Mouse (Mus musculus): ENCODE data around the gene Rgcc. TPM values are rescaled to one million over a fixed set of nuclear protein-coding genes. Genes with fewer than 3 reads are reported as not detected.

Gene Rgcc
- total RNA-seq, 2 experiments from 2014 or later, result 72.3 to 97.8 TPM

DNA sequence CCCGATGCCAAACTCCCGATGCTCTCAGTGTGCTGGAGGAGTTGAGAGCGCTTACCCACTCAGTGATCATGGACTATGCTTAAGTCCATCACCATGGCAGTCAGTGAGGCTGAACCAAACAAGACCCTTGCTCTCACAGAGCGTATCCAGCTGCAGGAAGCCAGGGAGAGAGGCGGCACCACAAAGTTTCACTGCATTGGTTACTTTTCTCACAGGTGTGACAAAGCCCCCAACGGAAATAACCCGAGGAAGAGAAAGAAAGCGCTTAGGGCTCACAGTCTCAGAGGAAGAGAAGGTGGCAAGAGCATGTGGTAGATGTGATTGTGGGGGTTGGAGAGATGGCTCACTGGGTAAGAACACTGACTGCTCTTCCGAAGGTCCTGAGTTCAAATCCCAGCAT, 21.0 kb downstream of the Rgcc start:
- no peak for DNase-seq (ENCODE audit: low spot score in 2 of 2)

DNA sequence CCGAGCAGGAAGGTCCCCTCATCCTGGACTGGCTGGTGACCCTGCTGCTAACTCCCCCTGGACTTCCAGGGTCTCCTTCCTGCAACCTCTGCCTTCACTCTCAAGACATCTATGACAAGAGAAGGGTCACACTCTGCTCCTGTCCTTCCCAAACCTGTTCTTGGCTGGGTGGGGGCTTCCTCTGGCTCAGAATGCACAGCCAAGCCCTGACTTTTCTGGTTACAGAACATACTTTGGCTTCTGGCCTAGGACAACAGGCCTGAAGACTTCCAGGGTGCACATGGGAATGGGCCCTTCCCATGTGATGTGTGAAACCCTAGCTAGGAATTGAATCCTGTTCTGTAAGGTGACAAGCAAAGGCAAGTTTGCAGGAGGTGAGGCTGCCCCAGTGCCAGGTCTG, 22.0 kb downstream of the Rgcc start:
- no peak for DNase-seq (ENCODE audit: low spot score in 2 of 2)

DNA sequence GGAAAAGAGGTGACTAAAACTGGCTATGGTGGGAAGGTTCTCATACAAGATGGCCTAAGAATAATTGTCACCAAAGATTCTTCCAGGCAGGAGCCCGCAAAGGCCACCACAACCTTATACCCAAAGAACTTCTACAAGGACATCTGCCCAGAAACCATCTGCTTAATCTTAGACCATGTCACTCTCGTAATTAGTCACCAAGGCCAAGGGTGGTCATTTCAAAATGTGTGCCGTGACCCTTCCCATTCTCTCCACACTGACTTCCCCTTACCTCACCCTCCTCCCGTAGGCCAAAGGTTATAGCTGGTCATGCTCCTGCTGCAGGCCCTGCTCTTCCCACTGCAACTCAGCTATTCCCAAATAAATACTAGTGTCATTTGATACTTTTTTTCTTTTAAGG, 22.5 kb downstream of the Rgcc start:
- no peak for DNase-seq (ENCODE audit: low spot score in 2 of 2)

DNA sequence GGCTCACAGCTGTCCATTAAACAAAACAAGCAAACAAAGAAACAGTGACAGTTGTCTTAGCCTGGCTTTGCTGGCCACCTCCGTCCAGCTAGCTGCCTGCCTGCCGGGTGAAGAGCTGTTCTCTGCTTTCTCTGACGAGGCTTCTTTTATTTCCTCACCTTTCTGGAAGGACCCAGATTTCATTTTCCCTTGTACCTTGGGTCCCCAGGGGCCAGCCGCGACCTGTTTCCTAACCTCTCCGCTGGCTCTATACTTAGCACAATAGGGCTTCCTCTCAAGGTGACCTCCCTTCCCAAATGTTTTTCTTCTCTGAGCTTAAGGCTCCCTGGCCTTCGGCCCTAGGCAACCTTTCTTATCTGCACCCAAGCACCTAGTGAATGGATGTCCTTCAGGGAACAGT, 23.5 kb downstream of the Rgcc start:
- no peak for DNase-seq (ENCODE audit: low spot score in 2 of 2)

DNA sequence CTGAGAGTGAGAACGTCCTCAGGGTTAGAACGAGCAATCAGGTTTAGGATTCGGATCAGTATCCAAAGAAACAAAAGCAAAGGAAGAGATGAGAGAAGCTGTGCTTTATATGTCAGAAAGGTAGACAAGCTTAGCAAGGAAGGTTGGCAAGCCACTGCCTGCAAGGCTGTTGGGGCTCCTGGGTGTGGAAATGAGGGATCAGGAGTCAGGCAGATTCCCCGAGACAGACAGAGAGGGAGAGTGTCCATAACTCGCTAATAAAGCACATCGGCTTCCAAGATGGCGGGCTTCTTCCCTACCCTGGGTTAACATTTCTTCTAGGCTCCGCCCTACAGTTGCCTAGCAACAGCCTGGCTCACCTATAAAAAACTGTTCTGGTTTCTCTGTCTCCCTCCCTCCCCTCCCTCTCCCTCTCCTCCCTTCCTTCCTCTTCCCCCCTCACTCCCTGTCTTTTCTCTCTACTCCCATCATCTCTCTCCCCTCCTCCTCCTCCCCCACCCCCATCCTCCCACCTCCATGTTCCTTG, 25.5 kb downstream of the Rgcc start:
- DNase-seq (ENCODE audit: low spot score in 2 of 2), result no peak

DNA sequence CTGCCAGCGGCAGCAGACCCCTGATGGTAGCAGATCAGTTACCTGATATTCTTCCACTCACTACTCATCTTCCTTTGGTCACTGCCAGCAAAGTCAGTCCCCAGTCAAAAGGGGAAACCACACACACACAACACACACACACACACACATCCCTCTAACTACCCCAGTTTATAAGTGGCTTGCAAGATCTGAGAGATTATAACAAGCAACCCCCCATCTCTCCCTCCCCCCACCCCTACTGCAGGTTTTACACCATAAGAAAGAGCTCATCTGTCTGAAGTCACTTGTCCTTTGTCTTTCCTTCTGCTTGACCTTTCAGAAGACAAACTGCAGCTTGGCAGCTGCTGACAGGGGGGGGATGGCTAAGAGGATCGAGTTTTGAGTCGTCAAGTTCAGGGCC, 26.0 kb downstream of the Rgcc start:
- DNase-seq (ENCODE audit: low spot score in 2 of 2), result no peak

DNA sequence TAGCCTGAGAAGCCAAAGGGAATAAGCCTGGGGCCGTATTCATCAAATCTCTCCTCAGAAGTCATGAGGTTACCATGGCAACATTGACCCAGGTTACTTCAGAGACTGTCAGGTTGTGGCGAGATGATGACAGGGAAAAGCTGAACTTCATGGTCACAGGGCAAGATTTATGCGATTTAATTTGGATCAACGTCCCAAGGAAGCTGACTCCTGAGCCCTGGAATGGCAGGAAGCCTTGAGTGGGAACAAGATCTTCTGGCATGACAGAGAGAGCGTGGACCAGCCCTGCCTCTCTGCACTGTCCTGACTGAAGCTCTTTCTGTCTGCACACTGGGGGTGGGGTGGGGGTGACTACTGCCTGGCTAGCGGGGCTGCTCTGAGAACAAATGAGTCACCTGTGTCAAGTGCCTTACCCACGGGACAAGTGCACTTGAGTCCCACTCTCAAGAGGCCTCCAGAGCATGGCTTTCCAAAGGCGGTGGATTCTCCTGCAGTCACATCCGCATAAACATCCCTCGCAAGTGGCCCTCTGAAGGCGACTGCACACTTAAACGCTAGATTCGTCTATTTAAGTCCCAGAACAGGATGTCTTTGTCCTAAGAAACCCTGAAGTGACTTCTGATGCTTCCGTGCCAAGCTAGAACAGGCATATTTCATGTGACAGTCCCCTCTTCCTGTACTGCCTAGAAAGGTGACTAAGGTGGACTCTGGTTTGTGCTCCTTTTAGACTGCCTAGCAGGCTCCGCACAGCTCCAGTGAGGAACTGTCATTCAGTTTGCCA, 27.6 kb downstream of the Rgcc start:
- DNase-seq (ENCODE audit: low spot score in 2 of 2), result no peak

DNA sequence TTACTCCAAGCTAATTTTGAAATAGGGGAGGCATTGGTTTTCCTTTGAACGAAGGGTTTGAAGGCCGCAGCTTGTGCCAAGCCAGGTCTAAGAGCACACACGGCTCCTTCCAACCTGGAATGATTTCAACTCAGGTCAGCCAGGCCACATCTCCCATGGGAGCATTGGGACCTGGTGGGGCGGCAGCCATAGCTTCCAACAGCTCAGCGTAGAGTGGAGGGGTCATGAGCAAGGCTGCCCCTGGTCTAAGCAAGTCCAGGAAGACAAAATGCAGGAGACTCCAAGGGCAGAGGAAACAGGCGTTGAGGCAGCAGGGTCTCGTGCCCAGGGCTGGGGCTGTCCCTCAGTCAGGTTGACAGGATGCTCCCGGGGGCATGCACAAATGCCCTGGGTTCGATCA, 28.5 kb downstream of the Rgcc start:
- DNase-seq (ENCODE audit: low spot score in 2 of 2), result no peak

DNA sequence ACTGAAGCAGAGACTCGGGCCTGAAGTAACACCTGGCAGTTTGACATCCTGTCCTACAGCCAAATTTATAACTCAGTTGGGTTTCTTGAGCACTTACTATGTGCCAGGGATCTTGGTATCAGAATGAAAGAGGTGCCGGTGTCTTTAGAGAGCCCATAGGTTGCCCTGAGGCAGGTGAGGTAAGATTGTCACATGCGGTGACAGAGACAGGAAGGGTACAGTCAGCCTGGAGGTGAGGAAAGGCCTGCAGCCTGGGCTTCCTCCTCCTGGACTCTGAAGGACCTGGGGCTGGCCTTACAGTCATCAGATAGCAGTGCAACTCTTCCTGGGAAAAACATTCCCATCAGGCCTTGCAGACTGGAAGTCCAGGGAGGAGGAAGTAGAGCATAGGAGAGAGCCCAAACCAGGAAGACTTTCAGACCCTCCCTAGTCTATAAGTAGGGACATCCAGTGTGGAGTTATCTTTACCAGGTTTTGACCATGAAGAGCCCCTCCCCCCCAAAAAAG, 29.2 kb downstream of the Rgcc start:
- no peak for DNase-seq (ENCODE audit: low spot score in 2 of 2)

DNA sequence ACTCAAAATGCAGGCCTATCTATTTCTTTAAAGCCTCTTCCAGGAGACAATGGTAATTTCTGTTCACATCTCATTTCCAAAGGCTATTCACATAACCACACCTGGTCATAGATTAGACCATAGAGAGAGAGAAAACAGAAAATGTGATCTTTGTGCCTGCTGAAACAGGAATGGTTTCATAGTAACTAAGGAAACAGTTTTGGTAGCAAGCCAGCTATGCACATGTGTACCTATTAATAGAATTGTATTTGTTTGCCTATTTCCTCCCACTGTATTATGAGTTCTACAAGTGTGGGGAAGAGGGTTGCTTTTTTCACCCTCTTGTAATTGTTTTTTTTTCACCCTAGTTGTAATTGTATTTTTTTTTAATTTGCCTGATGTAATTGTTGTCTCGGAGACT, 31.9 kb downstream of the Rgcc start:
- DNase-seq (ENCODE audit: low spot score in 2 of 2), result no peak

DNA sequence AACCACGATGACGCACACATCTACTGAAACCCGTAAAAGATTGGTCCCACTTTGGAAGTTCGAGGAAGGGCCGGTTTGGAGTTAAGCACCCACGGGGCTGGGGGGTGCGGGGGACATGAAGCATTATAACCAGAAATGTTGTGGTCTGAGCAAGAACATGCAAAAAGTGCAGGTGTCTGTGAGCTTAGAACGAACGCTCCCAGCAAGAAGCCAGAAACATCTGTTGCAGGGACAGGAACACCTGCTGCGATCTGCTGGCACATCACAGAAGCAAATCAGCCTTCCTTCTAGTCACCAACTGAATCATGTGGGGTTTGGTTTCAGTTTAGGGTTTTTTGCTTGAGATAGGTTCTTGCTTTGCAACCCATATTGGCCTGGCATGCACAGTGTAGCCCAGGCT, 33.6 kb downstream of the Rgcc start:
- DNase-seq (ENCODE audit: low spot score in 2 of 2), result no peak

DNA sequence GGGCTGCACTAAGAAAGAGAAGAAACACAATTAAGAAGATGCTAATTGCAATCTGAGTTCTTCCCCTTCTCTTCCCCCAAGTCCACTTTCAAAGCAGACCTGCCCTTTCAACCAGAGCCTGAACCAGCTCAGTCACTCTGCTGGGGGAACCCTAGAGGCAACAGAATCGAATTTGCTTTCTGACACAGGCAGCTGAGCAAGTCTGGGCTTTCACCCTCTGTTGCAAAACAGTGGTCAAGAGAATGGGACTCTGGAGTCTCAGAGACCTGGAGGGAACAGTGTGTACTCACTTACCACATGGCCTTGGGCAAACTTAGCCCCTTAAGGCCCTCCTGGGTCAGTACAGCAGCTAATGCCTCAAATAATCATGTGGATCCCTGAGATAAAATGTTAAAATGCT, 34.1 kb downstream of the Rgcc start:
- no peak for DNase-seq (ENCODE audit: low spot score in 2 of 2)

DNA sequence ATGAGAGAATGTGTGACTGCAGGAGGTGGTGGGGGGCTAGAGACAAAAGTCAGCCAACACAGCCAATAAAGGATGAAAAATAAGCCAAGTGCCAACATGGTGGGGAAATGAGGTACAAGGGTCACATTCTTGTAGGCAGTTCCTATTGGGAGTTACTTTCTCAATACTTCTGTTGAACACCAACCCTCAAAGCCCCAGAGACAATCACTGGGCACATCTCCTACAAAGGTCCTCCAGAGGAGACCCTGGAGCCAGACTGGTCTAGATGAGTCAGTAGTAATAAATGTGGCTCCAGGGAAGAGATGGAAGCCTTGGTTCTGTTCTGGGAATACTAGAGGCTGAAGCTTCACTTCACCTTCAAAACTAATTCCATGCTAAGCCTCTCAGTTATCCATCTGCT, 35.0 kb downstream of the Rgcc start:
- DNase-seq (ENCODE audit: low spot score in 2 of 2), result no peak

DNA sequence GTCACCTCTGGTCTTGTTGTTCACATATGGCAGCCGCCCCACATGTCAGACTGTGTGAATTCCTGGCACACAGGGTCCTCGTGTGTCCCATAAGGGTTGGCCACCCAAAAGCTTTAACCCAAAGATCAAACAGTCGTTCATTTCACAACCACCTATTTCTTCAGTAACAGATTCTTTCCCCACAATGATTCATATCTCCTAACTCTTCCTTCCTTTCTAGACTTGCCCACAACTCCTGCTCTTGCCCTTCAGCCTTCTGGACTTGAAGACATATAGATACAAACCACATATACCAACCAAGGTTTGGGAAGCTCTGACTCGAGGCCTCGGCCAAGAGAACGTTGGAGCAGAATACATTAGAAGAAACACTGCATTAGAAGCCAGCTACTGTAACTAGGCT, 35.7 kb downstream of the Rgcc start:
- DNase-seq (ENCODE audit: low spot score in 2 of 2), result no peak

DNA sequence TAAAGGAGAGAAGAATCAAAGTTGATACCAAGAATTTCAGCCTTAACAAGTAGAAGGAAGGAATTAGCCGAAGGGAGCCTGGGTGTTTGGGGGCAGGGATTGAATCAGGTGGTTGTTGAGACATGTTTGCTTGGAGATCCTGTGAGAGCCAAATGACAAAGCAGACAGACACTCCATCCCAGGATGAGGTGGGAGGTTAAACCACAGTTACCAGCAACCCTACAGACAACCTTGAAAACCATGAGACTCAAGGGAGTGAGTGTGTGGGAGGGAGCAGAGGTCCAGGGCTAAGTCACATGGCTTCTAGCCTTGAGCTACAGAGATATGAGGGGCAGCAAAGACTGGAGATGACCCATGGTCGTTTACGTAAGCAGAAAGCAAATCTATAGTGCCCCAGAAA, 38.1 kb downstream of the Rgcc start:
- no peak for DNase-seq (ENCODE audit: low spot score in 2 of 2)

DNA sequence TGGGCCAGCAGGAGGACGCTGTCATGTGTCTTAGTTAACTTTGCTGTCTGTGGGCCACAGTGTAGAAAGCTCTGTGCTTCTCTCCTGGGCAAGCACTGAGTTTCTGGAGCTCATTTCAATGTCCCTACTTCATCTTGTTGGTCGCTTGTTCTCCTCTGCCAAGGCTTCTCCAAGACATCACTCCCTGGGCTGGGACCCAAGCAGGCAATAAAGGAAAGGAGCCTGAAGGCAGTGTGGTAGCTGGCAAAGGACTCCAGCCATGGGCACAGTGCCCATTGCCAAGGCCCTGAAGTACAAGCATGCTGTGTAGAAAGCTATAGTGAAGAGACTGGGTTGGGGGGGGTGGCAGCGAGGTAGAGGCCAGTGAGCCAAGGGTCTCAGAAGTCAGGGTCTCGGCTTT, 38.8 kb downstream of the Rgcc start:
- no peak for DNase-seq (ENCODE audit: low spot score in 2 of 2)

DNA sequence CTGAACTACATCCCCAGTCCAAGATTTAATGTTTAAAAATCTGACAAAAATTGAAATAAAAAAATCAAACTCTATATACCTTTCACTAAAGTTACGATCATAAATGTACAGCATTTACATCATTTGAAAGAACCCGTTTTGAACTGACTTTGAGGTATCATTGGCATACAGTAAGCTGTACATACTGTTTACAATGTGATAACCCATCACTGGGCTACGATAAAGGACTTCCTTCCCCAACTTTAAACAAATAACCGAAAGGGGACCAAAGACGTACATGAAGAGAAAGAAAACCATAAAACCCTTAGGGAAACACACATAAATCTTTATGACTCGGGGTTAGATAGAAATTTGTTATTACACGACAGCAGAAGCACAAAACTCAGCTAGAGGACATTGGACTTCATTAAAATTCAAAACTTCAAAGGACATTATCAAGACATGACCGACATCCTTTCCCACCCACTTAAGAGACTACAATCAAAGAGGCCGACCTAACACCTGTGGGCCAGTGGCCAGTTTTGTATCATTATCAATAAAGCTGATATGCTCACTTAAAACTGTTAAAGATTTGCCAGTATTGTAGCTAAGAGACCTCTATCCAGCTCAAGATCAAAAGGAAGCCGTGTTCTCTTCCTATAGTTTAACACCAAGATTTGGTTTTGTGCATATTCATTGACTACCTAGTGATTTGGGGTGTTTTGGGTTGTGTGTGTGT, 42.2 kb downstream of the Rgcc start:
- DNase-seq (ENCODE audit: low spot score in 2 of 2), result no peak

DNA sequence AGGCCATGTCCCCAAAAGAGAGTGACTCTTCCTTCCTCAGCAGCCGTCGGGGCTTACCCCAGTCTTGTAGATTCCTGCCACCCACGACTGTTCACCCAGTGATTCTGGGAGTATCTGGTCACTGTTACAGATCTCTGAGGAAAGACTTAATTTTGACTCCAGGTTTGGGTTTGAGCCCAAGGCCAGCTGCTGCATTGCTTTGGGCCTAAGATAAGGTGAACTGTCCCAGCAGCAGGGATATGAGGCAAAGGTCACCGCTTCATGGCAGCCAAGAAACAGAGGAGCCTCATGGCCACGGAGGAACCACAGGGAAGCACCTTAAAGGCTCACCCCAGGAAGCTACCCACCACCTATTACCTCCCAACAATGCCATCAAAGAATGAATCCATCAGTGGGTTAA, 44.8 kb downstream of the Rgcc start:
- DNase-seq (ENCODE audit: low spot score in 2 of 2), result no peak

DNA sequence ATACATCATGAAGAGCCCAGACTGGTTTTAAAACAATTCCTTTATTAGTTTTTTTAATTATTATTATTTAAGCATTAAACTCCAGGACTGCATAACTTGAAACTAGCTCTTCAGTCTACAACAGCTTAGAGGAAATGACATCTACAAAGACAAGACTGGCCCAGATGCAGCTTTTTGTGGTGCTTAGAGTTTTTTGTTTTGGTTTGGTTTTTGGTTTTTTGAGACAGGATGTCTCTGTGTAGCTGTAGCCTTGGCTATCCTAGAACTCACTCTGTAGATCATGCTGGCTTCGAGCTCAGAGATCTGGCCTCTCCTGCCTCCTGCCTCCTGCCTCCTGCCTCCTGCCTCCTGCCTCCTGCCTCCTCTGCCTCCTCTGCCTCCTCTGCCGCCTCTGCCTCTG, 45.7 kb downstream of the Rgcc start:
- no peak for DNase-seq (ENCODE audit: low spot score in 2 of 2)

DNA sequence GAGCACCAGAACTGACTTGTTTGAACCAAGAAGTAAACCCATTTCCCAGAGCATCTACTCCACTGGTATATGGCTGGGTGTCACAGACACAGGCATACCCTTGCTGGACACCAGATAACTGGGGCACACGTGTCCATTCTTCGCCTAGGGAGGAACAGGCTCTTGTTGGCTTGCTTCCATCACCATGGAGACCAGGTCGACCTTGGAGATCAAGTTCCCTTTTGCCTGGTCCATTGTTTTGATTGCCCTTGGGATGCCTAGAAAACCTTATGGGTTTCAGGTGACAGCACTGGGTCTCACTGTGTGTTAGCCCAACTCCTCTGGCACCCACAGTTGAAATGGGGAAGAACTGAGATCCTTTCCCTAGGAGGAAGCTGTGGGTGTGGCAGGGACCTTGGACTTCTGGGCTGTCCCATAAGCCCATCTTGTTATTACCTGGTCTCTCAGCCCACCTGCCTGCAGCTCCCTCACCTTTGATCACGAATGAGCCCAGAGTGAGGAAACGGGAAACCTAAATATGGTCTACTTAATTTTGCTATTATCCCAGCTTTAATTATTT, 49.6 kb downstream of the Rgcc start:
- no peak for DNase-seq (ENCODE audit: low spot score in 2 of 2)

DNA sequence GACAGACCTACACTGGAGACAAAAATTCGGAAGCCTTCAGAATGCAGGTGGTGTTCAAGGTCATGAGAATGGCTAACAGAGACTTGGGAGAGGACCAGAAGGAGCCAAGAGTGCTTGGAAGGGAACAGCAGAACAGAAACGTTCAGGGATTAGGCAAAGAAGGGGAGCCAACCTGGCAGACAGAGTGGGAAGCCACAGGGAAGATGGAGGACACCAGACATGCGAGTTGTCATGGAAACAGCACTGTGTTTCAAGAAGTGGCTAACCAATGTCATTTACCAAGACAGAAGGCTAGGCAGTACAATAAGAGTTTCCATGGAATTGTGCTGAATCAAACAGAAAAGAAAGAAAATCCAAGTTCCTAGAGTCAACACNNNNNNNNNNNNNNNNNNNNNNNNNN, 56.9 kb downstream of the Rgcc start:
- DNase-seq (ENCODE audit: low spot score in 2 of 2), result no peak
